Mouse (Mus musculus): Measurements from ENCODE around the gene Yrdc. TPM values are rescaled to one million over a fixed set of nuclear protein-coding genes. Genes with fewer than 3 reads are reported as not detected.

Yrdc gene
- 42.4 and 44.7 TPM in 2 replicates for polyA plus RNA-seq (2014; fragmentation: Nextera tagmentation; extraction: Ambion mirVana)

GRCm38 (mm10) chr4:124850261-124850913 lies at the start of gene Yrdc:
TSS of gene Yrdc (plus strand) at chr4:124850679.
- peaks cover 4% of the 10 kb centered on the region; the same call in 1 of the 2 replicates for H3K4me1 ChIP-seq (ENCODE audit: insufficient read depth)
- DNase-seq (peak; percentile 97), ATAC-seq (ENCODE audit: insufficient read depth) (peak; percentile 92)
- no peaks in the 10 kb centered on the region for H3K27me3 ChIP-seq (ENCODE audit: insufficient read depth, low read length)
- H3K9me3 ChIP-seq (ENCODE audit: low read depth, low read length), result no peaks in the 10 kb centered on the region
- peak within 1 kb of the TSS; percentile 84 for H3K9ac ChIP-seq
- peaks cover 30% of the 10 kb centered on the region for H3K36me3 ChIP-seq (ENCODE audit: insufficient read depth)
- WGBS, result under 1% methylated on average over 86 of the region's 90 CpGs
- H3K4me2 ChIP-seq, result peak within 1 kb of the TSS; percentile 93
- H3K4me3 ChIP-seq (ENCODE audit: low read depth, low read length), result peak within 1 kb of the TSS; percentile 96
- TF ChIP-seq CTCF (IDR thresholded peaks at IDR 0.05; ENCODE audit: low read depth), result 0 out of 2 replicates have a peak, but pooled peaks have one; percentile 6
- peak within 1 kb of the TSS; percentile 92 for H3K27ac ChIP-seq (ENCODE audit: low read depth)

- H3K4me2 ChIP-seq, result peak within 1 kb of the TSS; percentile 77
- peak; percentile 86 for TF ChIP-seq CTCF (IDR thresholded peaks at IDR 0.05; ENCODE audit: low read depth)
- ATAC-seq (ENCODE audit: insufficient read depth), result peak; percentile 84
- H3K9me3 ChIP-seq (ENCODE audit: low read depth, low read length), result no peaks in the 10 kb centered on the region
- H3K27ac ChIP-seq (ENCODE audit: low read depth), result peak within 1 kb of the TSS; percentile 94
- WGBS, result 4% methylated on average over 21 of the region's 21 CpGs
- no peaks in the 10 kb centered on the region for H3K27me3 ChIP-seq (ENCODE audit: insufficient read depth, low read length)
- H3K9ac ChIP-seq, result peak within 1 kb of the TSS; percentile 81
- no peaks in the 10 kb centered on the region for H3K4me1 ChIP-seq (ENCODE audit: insufficient read depth)
- DNase-seq, result peak; percentile 96
- H3K4me3 ChIP-seq (ENCODE audit: low read depth, low read length), result peak within 1 kb of the TSS; percentile 88
- peaks cover 45% of the 10 kb centered on the region for H3K36me3 ChIP-seq (ENCODE audit: insufficient read depth)
These were observed 48.7 kb upstream of the Yrdc start, which contains the start of gene Mtf1 for GRCm38 (mm10) chr4:124801552-124802308. TSS of gene Mtf1 (plus strand) at chr4:124802104.

GRCm38 (mm10) chr4:124802309-124803260 lies 47.9 kb upstream of the Yrdc start:
- H3K9me3 ChIP-seq (ENCODE audit: low read depth, low read length), result no peaks in the 10 kb centered on the region
- peak overlapping the region; percentile 77 for H3K4me2 ChIP-seq
- DNase-seq (peak; percentile 98), ATAC-seq (ENCODE audit: insufficient read depth) (peak; percentile 100)
- peak overlapping the region; percentile 94 for H3K27ac ChIP-seq (ENCODE audit: low read depth)
- WGBS, result 1% methylated on average over 48 of the region's 53 CpGs
- H3K9ac ChIP-seq, result peak overlapping the region; percentile 81
- H3K27me3 ChIP-seq (ENCODE audit: insufficient read depth, low read length), result no peaks in the 10 kb centered on the region
- no peaks in the 10 kb centered on the region for H3K4me1 ChIP-seq (ENCODE audit: insufficient read depth)
- no peak for TF ChIP-seq CTCF (IDR thresholded peaks at IDR 0.05; ENCODE audit: low read depth)
- H3K36me3 ChIP-seq (ENCODE audit: insufficient read depth), result peaks cover 49% of the 10 kb centered on the region
- H3K4me3 ChIP-seq (ENCODE audit: low read depth, low read length), result peak overlapping the region; percentile 88

GRCm38 (mm10) chr4:124803406-124803805 lies 47.1 kb upstream of the Yrdc start:
- Histone ChIP-seq H3K27me3 (ENCODE audit: insufficient read depth, low read length) (no peaks in the 10 kb centered on the region), H3K36me3 (ENCODE audit: insufficient read depth) (peaks cover 42% of the 10 kb centered on the region), H3K4me3 (ENCODE audit: low read depth, low read length) (peak overlapping the region; percentile 88), H3K4me2 (peak overlapping the region; percentile 77), H3K9ac (peak overlapping the region; percentile 81; the same call in 1 of the 2 replicates), H3K27ac (ENCODE audit: low read depth) (no peak overlapping the region), H3K4me1 (ENCODE audit: insufficient read depth) (no peaks in the 10 kb centered on the region), H3K9me3 (ENCODE audit: low read depth, low read length) (no peaks in the 10 kb centered on the region)
- WGBS, result 70% methylated on average over 6 of the region's 6 CpGs
- ATAC-seq (ENCODE audit: insufficient read depth), result no peak
- no peak for TF ChIP-seq CTCF (IDR thresholded peaks at IDR 0.05; ENCODE audit: low read depth)
- no peak for DNase-seq

- Histone ChIP-seq H3K27me3 (ENCODE audit: insufficient read depth, low read length) (no peaks in the 10 kb centered on the region), H3K4me2 (no peak overlapping the region), H3K4me1 (ENCODE audit: insufficient read depth) (no peaks in the 10 kb centered on the region), H3K4me3 (ENCODE audit: low read depth, low read length) (no peak overlapping the region), H3K9me3 (ENCODE audit: low read depth, low read length) (no peaks in the 10 kb centered on the region), H3K9ac (no peak overlapping the region), H3K27ac (ENCODE audit: low read depth) (no peak overlapping the region), H3K36me3 (ENCODE audit: insufficient read depth) (peaks cover 33% of the 10 kb centered on the region)
- ATAC-seq (ENCODE audit: insufficient read depth) (no peak), DNase-seq (no peak)
- TF ChIP-seq CTCF (IDR thresholded peaks at IDR 0.05; ENCODE audit: low read depth), result no peak
- 77% methylated on average over 5 of the region's 5 CpGs for WGBS
These were observed 42.0 kb upstream of the Yrdc start for GRCm38 (mm10) chr4:124808511-124808910.

GRCm38 (mm10) chr4:124809136-124809883 lies 41.2 kb upstream of the Yrdc start:
- WGBS, result 73% methylated on average over 9 of the region's 9 CpGs
- Histone ChIP-seq H3K4me3 (ENCODE audit: low read depth, low read length) (no peak overlapping the region), H3K27ac (ENCODE audit: low read depth) (no peak overlapping the region), H3K27me3 (ENCODE audit: insufficient read depth, low read length) (no peaks in the 10 kb centered on the region), H3K9ac (no peak overlapping the region), H3K36me3 (ENCODE audit: insufficient read depth) (peaks cover 33% of the 10 kb centered on the region), H3K4me2 (no peak overlapping the region), H3K4me1 (ENCODE audit: insufficient read depth) (no peaks in the 10 kb centered on the region), H3K9me3 (ENCODE audit: low read depth, low read length) (no peaks in the 10 kb centered on the region)
- no peak for TF ChIP-seq CTCF (IDR thresholded peaks at IDR 0.05; ENCODE audit: low read depth)
- DNase-seq, result no peak
- no peak for ATAC-seq (ENCODE audit: insufficient read depth)
